Mouse (Mus musculus): ENCODE data around the gene A4galt. TPM values are rescaled to one million over a fixed set of nuclear protein-coding genes. Genes with fewer than 3 reads are reported as not detected.
A peak's percentile ranks its signal among the peaks of the same experiment; 100 is the strongest.

The A4galt gene
- total RNA-seq, 2 experiments from 2014 or later, result 6.6 to 10.9 TPM

DNA sequence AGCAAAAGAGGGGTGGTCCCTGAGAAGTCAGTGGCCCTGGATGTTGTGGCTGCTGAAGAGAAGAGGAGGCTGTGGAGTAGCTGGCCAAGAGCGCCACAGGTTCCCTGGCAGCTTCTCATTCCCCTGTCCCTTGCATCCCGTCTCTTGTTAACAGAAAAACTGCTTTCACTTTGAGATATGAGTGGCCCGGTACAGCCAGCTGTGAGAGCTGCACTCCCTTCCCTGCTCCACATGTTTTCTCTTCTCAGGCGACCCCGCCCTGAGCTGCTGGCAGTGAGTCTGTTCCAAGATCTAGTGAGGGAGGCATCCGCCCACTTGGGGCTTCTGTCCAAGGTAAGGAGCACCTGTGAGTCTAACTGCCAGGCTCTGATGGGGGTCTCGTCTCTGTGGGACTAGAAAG, 16.9 kb upstream of the A4galt start:
- peak; percentile 10 to 30 for DNase-seq

DNA sequence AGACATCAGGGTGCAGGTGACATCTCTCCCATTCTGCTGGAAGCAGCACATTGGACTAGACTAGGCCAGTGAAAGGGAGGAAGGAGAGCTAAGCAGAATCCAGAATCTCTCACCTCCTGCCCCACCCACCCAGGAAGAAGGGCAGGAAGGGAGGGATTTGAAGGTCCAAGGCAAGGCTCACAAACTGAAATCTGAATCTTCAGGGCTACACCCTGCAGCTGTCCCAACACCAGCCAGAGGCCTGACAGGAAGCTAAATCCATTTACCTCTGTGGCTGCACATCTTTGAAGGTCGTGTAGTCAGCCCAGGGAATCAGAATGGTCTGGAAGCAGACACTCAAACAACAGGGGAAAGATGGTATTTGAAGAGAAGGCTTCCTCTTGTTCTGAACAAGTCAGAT, 13.7 kb upstream of the A4galt start:
- no peak for DNase-seq

GRCm38 (mm10) chr15:83263405-83263804, 11.8 kb upstream of the A4galt start:
- no peak for DNase-seq

GRCm38 (mm10) chr15:83257906-83258305, 6.3 kb upstream of the A4galt start:
- DNase-seq, result no peak

DNA sequence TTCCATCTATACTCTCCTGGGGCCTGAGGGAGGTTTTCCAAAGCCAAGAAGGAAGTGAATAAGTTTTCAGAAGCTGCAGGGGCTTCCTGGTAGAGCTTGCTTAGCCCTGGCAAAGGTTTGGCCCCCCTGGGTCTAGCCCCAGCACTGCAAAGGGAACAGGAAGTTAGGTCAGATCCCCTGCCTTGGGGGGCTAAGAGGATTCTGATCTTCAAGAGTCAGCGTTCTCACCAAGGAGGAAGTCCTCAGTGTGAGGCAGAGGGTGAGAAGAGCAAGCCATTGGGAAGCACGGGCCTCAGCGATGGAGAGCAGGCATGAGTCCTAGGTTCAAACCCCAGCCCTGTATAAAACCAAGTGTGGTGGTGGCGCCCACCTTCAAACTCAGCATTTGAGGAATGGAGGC, 4.9 kb upstream of the A4galt start:
- no peak for DNase-seq

GRCm38 (mm10) chr15:83255944-83256343, 4.4 kb upstream of the A4galt start:
- DNase-seq, result no peak

GRCm38 (mm10) chr15:83255191-83255782, 3.7 kb upstream of the A4galt start:
- no peak for DNase-seq

DNA sequence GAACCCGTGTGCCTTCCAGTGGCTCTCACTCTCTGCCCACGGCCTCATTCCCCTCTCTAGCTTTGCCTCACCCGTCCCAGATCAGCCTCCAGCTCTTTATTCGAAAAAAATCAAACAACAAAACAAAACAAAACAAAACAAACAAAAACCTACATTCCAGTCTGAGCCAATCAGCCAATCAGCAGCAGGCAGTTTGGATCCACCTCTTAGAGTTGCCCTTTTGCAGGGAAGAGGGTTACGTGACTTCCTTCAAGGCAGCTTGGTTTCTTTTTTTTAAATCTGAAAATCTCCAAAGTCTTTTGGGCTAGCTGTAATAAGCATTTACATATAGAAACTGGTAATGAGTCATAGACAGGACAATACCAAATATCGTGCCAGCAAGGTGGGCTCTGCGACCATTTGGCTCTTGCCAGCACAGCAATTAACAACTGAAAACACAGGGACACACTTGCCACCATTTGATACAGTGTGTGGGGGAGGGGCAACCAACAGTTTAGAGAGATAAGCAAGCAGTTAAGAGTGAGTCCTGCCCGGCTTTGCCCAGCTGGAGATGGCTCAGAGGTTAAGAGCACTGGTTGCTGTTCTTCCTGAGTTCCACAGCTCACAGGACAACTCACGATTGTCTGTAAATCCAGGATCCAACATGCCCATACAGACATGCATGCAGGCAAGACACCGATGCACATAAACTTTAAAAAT, 2.9 kb upstream of the A4galt start:
- no peak for DNase-seq

- DNase-seq, result peak; percentile 22 to 41
Observed at GRCm38 (mm10) chr15:83252060-83252459, 486 bp upstream of the A4galt start.

DNA sequence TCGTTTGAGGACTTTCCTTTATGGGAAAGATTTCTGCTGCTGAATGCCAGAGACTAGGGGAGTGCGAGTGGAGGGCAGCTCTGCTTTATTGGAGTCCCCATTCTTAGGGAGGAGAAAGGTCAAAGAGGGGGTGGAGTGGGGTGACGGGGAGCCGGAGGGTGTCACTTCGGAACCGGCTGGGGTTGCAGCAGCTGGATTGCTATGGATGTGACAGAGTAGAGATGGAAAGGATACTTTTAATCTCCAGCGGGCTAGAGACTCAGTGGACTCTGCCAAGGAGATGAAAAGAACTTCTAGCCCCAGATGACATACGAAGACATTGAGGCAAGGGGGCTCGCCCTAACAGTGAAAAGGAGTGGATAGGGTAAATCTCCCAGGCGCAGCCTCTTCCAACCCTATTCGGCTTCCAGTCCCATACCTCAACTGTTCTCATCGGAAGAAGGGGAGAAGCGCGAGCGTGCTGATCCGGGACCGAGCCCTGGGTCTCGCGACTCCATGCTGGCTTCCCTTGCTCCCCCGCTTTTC, 861 bp downstream of the A4galt start:
- DNase-seq, result no peak

GRCm38 (mm10) chr15:83249535-83250287, 1.9 kb downstream of the A4galt start:
- DNase-seq, result no peak

- no peak for DNase-seq
Observed at GRCm38 (mm10) chr15:83248236-83248844, 3.2 kb downstream of the A4galt start.

GRCm38 (mm10) chr15:83244371-83244770, 7.2 kb downstream of the A4galt start:
- DNase-seq, result no peak

GRCm38 (mm10) chr15:83241961-83242680, 9.5 kb downstream of the A4galt start:
- no peak for DNase-seq

DNA sequence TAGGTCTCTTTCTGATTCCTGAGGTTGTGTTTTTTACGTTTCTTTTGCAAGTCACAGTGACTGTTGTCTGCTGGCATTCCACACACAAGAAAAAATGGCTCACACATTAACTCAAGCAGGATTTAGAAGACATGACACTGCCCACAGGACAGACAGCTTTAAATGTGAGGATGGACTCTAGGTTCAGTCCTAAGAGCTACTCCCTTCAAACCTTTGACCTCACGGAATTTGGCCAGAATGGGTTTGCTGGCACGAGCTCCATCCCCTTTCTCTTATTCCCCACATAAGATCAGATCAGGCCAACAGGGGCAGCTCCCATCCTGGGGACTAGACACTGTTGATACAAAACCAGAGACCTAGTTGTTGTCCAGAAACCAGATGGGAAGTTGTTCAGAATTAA, 10.1 kb downstream of the A4galt start:
- DNase-seq, result no peak

- DNase-seq, result no peak
Observed at GRCm38 (mm10) chr15:83237460-83238243, 13.9 kb downstream of the A4galt start.

GRCm38 (mm10) chr15:83236824-83237223, 14.8 kb downstream of the A4galt start:
- DNase-seq, result no peak

- peak; percentile 71 for DNase-seq
Observed at GRCm38 (mm10) chr15:83233219-83233992, 18.2 kb downstream of the A4galt start.

DNA sequence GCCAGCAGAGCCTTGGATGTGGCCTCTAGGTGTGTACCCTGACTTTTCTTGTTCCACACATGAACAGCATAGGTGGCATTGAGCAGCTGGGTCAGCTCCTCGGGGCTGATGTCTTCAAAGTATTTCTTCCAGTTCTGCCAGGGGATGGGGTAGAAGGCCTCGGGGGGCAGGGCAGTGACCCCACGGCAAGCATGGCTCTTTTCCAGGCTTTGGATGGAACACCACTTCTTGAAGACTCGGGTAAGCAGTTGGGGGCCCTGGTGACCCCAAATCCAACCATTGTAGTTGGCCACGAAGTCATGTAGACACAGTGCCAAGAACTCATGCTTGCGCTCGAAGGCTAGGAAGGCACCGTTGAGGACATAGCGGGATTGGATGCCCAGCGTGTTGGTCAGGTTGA, 24.0 kb downstream of the A4galt start:
- no peak for DNase-seq

DNA sequence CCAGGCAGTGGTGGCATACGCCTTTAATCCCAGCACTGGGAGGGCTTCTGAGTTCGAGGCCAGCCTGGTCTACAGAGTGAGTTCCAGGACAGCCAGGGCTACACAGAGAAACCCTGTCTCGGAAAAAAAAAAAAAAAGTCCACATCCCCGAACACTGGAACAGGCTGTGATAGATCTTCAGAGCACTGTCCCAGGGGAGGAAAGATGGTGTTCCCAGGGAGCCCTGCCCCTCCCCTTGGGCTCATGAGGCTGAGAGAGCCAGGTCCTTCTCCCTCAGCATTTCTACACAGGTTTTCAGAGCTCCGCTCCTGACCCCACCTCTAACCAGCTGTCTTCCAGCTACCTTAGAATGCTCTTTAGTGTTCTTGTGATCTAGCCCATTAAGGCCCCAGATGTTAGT, 24.7 kb downstream of the A4galt start:
- DNase-seq, result no peak
